Mouse (Mus musculus) heart, adult 9 months (tissue): ENCODE results near the gene Pde11a.
"Not testable (repeated sequence)": the region's sequence is repeated elsewhere in the genome, so short reads cannot be mapped to it uniquely, and the experiment has no call there.

Source experiments
- DNase-seq, 2 experiments: peaks; one replicate each; pipeline ENCODE4 v3.0.0; 2022; ENCODE audit warnings: low spot score in 2 of 2

Gene Pde11a

GRCm38 (mm10) chr2:75991581-75992205 is 346.9 kb downstream of the Pde11a start:
- no peak for DNase-seq

- peak; percentile 44 to 54 for DNase-seq
These were observed 347.6 kb downstream of the Pde11a start for GRCm38 (mm10) chr2:75990885-75991539.

- no peak for DNase-seq
These were observed 348.9 kb downstream of the Pde11a start for GRCm38 (mm10) chr2:75989694-75990093.

DNA sequence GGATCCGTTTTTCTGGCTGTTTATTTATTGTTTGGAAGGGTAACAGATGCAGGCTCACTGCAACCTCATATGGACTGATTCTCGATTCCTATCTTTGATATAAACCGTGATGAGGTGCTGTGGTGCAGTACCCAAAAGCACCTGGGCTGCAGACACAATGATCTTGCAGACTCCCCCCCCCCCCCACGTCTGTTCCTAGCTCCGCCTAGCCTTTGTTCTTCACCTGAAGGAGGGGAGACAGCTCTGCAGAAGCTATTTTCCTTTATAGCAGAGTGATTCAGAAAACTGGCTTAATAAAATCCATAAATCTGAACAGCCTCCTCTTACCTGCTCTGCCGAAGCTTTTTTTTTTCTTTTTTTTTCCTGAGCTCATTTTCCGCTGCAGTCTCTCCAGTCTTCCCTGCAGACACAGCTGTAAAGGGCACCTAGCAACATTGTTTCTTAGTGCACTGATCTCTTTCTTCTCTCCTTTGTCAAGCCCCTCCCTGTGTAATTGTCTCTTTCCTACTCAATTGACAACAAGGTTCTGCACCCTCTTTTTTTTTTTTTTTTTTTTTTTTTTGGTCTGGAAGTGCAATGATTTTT is 349.7 kb downstream of the Pde11a start:
- DNase-seq = no peak

DNA sequence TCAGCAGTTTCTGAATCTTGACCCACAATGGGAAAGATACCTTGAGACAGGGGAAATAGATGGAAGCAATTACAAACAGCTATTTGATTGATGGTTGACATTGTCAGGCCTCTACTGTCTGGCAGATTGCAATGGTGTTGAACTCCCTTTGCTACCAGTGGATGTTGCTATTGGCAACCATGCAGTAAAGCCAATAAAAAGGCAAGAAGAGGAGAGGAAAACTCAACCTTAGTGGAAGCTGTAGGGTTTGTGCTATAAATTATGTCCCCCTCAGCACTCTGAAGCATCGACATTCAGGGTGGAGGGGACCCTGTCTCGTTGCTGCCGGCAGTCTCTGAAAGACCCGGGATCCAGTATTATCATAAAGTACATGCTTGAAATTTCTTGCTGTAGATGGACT is 350.2 kb downstream of the Pde11a start:
- no peak for DNase-seq

DNA sequence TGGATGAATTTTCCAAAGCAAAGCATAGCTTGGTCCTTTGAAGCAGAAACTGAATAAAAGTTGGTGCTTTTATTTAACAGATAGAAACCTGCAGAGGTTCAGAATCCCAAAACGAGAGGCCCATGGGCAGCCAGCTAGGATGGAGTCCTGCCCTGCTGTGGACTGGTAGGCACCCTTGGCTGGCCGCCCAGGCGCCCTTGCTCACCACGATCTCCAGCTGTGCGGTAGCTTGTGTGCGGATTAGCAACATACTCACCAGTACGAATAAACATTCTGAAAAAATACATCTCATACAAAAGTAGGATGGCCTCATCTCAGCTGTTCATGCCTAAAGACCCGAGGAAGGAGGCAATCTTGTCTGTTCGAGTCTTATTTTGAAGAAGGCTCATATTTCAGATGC is 350.8 kb downstream of the Pde11a start:
- DNase-seq = no peak

- DNase-seq = peak; percentile 27 to 44
These were observed 353.4 kb downstream of the Pde11a start for GRCm38 (mm10) chr2:75985124-75985523.

DNA sequence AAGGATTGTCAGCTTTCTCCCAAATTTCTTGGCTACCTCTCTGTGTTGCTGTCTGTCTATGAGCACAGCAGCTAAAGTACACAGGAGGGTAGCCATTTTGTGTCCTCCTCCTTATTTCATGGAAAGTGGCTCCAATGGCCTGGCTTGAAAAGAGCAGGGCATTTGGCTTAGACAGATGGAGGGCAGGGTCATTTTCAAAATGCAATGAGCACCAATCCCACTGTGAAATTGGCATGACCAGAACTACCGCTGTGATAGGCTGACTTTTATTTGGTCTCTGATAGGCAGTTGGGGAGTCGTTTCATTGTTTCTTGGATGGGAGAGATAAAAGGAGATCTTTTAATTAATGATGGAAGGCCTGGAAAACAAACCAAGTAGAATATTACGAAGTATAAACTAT is 354.7 kb downstream of the Pde11a start:
- no peak for DNase-seq

DNA sequence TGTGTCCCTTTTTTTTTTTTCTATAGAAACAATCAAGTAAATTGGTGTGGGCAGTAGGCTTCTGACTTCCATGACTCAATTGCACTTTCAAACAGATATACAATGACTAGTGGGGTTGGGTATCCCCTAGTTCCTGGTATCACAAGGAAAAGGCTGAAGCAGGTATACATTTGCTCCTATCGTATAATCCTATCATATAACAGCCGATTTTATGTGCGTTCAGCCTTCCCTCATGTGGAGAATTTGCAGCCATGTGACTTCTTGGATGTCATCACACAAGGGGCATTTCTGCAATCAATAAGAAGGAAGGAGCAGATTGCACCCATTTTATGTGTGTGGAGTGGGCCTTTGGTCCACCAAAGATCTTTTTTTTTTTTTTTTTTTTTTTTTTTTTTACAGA is 355.5 kb downstream of the Pde11a start:
- no peak for DNase-seq

- no peak for DNase-seq
These were observed 355.9 kb downstream of the Pde11a start for GRCm38 (mm10) chr2:75982626-75983025.

DNA sequence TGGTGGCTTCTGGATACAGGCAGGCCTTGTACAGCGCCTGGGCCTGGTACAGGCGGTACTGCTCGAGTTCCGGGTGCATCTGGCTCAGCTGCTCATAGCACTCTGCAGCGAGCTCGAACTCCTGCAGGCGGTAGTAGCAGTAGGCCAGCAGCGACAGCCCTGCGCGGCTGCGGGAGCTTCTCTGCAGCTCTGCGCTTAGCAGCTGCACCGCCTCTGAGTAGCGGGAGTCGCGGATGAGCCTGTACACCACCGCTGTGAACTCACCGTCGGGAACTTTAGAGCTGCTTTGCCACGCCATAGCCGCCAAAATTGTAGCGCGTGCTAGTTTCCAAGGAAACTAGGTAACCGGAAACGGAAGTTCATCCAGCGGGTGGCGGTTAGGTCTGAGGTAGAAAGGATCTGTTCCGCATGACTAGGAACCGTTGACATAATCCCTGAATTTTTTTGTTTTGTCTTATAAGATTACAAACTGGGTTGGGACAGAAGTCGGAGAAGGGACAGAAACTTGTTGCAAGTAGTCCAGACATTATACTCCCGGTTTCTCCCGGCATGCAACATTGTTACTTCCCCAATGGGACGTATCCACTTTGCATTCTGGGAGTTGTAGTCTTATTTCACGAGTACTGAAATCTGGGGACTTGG is 357.0 kb downstream of the Pde11a start, which contains the start of gene Ttc30a1:
Gene Ttc30a1 (minus strand): TSS at position 528 of the 642 bp plus-strand sequence.
- DNase-seq = peak; percentile 79 to 89

DNA sequence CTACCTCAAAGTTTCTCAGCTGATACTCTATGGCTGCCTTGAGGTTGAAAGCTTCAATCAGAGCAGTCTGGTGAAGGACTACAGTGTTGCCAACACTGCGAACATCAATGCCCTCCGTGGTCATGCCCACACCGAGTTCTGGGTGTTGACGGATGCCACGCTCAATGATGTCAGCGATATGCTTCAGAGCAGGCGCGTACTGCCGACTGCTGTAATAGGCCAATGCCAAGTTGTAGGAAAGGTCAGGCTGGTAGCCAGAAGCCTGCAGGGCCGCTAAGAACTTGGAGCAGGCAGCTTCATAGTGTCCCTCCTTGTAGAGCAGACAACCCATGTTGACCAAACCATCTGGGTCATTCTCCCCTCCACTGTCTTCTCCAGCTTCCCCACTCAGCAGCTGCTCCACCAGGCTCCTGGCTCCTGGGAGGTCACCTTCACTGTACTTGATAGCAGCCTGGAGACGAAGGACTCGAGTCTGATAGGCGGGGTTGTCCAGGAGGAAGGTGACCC is 357.6 kb downstream of the Pde11a start:
- not testable (repeated sequence) for DNase-seq

DNA sequence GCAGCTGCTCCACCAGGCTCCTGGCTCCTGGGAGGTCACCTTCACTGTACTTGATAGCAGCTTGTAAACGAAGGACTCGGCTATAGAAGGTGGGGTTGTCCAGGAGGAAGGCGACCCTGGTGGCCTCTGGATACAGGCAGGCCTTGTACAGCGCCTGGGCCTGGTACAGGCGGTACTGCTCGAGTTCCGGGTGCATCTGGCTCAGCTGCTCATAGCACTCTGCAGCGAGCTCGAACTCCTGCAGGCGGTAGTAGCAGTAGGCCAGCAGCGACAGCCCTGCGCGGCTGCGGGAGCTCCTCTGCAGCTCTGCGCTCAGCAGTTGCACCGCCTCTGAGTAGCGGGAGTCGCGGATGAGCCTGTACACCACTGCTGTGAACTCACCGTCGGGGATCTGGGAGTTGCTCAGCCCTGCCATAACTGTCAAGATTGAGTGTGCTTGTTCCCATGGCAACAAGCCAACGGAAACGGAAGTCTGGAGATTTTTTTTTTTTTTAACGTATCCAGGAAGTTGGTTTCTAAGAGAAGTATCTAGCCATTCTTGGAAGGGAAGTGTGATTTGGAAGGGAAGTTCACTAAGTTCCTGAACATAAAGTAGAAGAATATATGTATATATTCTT is 360.7 kb downstream of the Pde11a start, which contains the start of gene Ttc30a2:
Gene Ttc30a2 (minus strand): TSS at position 419 of the 617 bp plus-strand sequence.
- peak; percentile 59 to 61 for DNase-seq

DNA sequence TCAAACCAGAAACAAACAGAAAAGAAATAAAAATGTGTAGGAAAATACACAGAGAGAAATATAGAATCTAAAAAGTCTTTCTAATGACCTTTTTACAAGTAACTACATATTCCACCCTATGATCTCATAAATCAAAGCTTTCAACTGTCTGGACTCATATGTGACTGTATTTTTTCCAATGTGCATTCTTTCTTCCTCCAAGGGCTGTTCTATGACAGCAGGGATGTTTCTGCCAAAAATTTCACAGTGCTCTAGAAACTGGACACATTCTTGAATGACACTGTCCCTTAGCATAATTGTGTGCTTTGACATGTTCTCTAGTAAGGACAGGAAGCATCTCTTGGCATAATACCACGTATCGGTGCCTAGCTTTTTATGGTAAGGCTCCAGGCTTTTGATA is 362.5 kb downstream of the Pde11a start:
- DNase-seq = not testable (repeated sequence)

GRCm38 (mm10) chr2:75974131-75974530 is 364.4 kb downstream of the Pde11a start:
- DNase-seq = no peak

GRCm38 (mm10) chr2:75964972-75965371 is 373.6 kb downstream of the Pde11a start:
- peak; percentile 61 to 74 for DNase-seq

- DNase-seq = peak; percentile 58 to 67
These were observed 374.1 kb downstream of the Pde11a start for GRCm38 (mm10) chr2:75964512-75964911.

GRCm38 (mm10) chr2:75964051-75964450 is 374.5 kb downstream of the Pde11a start:
- no peak for DNase-seq

DNA sequence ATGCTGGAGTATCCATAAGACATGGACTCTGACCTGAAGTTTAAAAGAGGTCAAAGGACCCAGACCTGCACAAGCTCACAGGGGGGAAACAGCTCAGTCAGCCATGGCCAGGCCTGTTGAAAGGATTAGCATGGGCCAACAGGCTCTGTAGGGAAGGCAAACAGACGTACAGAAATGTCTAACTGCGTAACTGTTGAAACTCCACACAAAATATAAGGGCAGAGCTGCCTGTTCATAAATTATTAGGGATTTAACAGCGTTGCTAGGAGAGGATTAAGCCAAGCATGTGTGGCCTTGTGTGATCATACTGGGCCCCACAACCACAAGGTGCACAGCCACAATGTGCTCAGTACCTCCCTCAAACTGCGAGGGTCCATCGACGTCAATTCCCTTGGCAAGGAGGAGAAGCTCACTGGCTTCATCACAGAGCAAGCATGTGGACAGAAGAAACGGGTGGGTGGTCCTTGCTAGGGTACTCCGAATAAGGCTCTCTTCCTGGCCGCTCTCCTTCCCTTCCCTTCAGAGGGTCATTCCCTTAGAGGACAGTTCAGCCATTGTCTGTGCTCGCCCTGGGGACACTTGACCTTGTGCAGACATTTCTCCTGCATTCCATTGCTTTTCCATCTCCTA is 375.2 kb downstream of the Pde11a start:
- no peak for DNase-seq

GRCm38 (mm10) chr2:75960366-75961330 is 377.9 kb downstream of the Pde11a start:
- peak; percentile 39 to 51 for DNase-seq
